Mouse (Mus musculus) gastrocnemius, adult 8-10 months (tissue): ENCODE measurements around the gene Gm38100. TPM values are rescaled to one million over a fixed set of nuclear protein-coding genes. Genes with fewer than 3 reads are reported as not detected.

Source experiments
- DNase-seq, 2 experiments: peaks; one replicate each; pipeline ENCODE4 v3.0.0; 2022; ENCODE audit warnings: low spot score in 2 of 2
- total RNA-seq, 4 experiments: library from RNA; stranded (reverse); gene quantifications; 2 replicates each; pipeline ENCODE4 v1.2.4; 2022

Gm38100 gene
- total RNA-seq, 4 experiments from 2014 or later = not detected

- DNase-seq = no peak
Observed at GRCm38 (mm10) chr1:175967004-175967745, 47.0 kb downstream of the Gm38100 start.

- no peak for DNase-seq
Observed at GRCm38 (mm10) chr1:175970710-175971109, 50.6 kb downstream of the Gm38100 start.

Other genes starting within 250 kb of the Gm38100 start
- 1 to 10 TPM; 3.8 to 6.2 (median 5.0) TPM for gene Opn3, start 227.6 kb upstream of the Gm38100 start, total RNA-seq
- gene Chml, start 227.4 kb upstream of the Gm38100 start, total RNA-seq = 1 to 10 TPM; 3.0 to 6.0 (median 3.7) TPM
- not detected for gene Wdr64, start 221.7 kb upstream of the Gm38100 start, total RNA-seq
- gene Exo1, start 39.7 kb upstream of the Gm38100 start, total RNA-seq = not detected
- not detected for gene Rbm8a2, start 58.8 kb downstream of the Gm38100 start, total RNA-seq